Mouse (Mus musculus) ES-CJ7 (cell line): ENCODE measurements around the gene Ephb2.

Experiments used
- DNase-seq: peaks from one replicate; pipeline ENCODE4 v3.0.0; 2011; ENCODE audit warnings: low read depth, low spot score

Ephb2 gene

GRCm38 (mm10) chr4:136702456-136702855, 133.3 kb downstream of the Ephb2 start:
- no peak for DNase-seq

- no peak for DNase-seq
Measured at GRCm38 (mm10) chr4:136701236-136701635, 134.6 kb downstream of the Ephb2 start.

- no peak for DNase-seq
Measured at GRCm38 (mm10) chr4:136699084-136699450, 136.7 kb downstream of the Ephb2 start.

GRCm38 (mm10) chr4:136698404-136699083, 137.2 kb downstream of the Ephb2 start:
- no peak for DNase-seq

- DNase-seq, result no peak
Measured at GRCm38 (mm10) chr4:136697325-136697724, 138.5 kb downstream of the Ephb2 start.

- peak; percentile 72 for DNase-seq
Measured at GRCm38 (mm10) chr4:136696381-136696925, 139.3 kb downstream of the Ephb2 start.

- DNase-seq, result no peak
Measured at GRCm38 (mm10) chr4:136695696-136696095, 140.1 kb downstream of the Ephb2 start.

- no peak for DNase-seq
Measured at GRCm38 (mm10) chr4:136690034-136690433, 145.8 kb downstream of the Ephb2 start.

- peak; percentile 30 for DNase-seq
Measured at GRCm38 (mm10) chr4:136688113-136688512, 147.7 kb downstream of the Ephb2 start.

- DNase-seq, result no peak
Measured at GRCm38 (mm10) chr4:136685431-136685869, 150.3 kb downstream of the Ephb2 start.

GRCm38 (mm10) chr4:136684485-136684884, 151.3 kb downstream of the Ephb2 start:
- no peak for DNase-seq

GRCm38 (mm10) chr4:136680641-136681040, 155.1 kb downstream of the Ephb2 start:
- DNase-seq, result no peak

GRCm38 (mm10) chr4:136679221-136679620, 156.6 kb downstream of the Ephb2 start:
- DNase-seq, result peak; percentile 46

GRCm38 (mm10) chr4:136678480-136678879, 157.3 kb downstream of the Ephb2 start:
- peak; percentile 78 for DNase-seq

- DNase-seq, result no peak
Measured at GRCm38 (mm10) chr4:136675439-136675838, 160.3 kb downstream of the Ephb2 start.

GRCm38 (mm10) chr4:136672335-136673090, 163.3 kb downstream of the Ephb2 start:
- peak; percentile 56 for DNase-seq

GRCm38 (mm10) chr4:136667757-136668156, 168.0 kb downstream of the Ephb2 start:
- peak; percentile 75 for DNase-seq

- peak; percentile 46 for DNase-seq
Measured at GRCm38 (mm10) chr4:136666002-136666401, 169.8 kb downstream of the Ephb2 start.

- no peak for DNase-seq
Measured at GRCm38 (mm10) chr4:136665068-136665467, 170.7 kb downstream of the Ephb2 start.

- DNase-seq, result no peak
Measured at GRCm38 (mm10) chr4:136657914-136658313, 177.9 kb downstream of the Ephb2 start.

GRCm38 (mm10) chr4:136653692-136654234, 182.0 kb downstream of the Ephb2 start:
- no peak for DNase-seq

GRCm38 (mm10) chr4:136653019-136653418, 182.8 kb downstream of the Ephb2 start:
- DNase-seq, result no peak
